Mouse (Mus musculus): ENCODE data around the gene Trio.

DNA sequence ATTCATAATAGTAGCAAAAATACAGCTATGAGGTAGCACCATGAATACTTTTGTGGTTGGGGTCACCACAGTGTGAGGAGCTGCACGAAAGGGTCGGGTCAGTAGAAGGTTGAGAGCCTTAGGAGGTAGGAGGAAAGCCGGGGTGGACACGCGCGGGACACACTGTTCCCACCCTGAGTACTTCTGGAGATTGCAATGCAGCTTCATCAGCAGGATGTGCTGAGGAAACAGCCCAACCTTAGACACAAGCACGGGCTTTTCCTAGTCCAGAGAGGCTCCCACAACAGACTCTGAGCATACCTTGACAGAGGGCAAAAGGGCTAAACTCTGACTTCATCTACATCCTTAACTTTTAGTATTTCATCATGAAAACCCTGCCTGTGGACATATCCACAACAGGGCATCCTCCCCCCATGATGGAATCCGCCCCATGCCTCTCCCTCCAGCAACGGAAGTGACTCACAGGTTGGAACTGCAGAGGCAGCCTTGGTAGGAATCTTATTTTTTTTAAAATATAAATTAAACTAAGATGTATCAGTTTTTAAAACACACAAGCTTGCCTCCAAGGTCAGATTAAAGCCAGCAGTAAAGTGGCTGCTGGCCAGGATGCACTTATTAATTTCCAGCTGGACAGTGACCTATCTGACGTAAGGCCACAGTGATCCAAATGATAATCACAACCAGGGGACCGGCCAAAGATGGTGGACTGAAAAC, 203.8 kb downstream of the Trio start:
- no peak for TF ChIP-seq POLR2A (IDR thresholded peaks at IDR 0.05; ENCODE audit: borderline replicate concordance, low read depth, low read length)
- no peak for TF ChIP-seq CTCF (IDR thresholded peaks at IDR 0.05; ENCODE audit: low read depth, low read length)
